ENCODE assay signal across 7 mouse cellular contexts in the genomic region with DNA sequence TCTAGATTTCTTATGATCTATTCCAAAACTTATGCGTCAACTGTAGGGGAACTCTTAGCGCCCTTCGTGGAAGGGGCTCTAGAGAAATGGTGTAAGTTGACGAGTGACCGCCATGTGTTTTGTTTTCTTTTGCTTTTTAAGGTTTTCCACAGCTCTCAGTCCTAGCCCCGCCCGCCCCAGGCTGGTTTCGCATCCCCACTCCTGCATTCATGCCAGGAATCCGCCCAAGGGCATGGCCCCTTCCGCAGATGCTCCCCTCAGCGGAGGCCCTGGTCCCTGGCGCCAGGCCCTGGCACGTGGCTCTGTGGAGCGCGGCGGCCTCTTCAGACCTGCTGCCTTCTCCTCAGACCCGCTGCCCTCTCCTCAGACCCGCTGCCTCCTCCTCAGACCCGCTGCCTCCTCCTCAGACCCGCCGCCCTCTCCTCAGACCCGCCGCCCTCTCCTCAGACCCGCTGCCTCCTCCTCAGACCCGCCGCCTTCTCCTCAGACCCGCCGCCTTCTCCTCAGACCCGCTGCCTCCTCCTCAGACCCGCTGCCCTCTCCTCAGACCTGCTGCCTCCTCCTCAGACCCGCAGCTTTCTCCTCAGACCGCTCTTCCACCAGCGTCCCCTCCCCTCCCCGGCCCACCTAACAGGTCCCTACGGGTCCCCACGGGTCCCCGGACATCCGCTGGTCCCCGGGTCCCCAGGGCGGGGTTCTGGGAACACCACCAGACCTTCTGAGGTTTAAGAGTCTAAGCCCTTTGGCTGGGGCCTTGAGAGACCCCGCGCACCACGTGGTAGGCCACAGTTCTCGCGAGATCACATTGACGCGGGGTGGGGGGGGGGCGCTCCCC. TPM values are rescaled to one million over a fixed set of nuclear protein-coding genes. Genes with fewer than 3 reads are reported as not detected.
DNase-seq lines count a peak whose midpoint lies in the region; ATAC-seq lines count a peak whose summit lies in the region.

No protein-coding gene starts in this region.

- H3K27ac ChIP-seq in forebrain, embryonic 13.5 days: no peak overlapping the region
- H3K27ac ChIP-seq in intestine, embryonic 16.5 days (ENCODE audit: low read length): no peak overlapping the region
- no peak overlapping the region for H3K27ac ChIP-seq in neural tube, embryonic 14.5 days (ENCODE audit: low read depth, low read length)

- 20% methylated on average over 44 of the region's 48 CpGs for WGBS in forebrain, embryonic 13.5 days
- 15% methylated on average over 48 of the region's 48 CpGs for WGBS in intestine, embryonic 16.5 days
- WGBS in neural tube, embryonic 14.5 days: 24% methylated on average over 39 of the region's 48 CpGs

- H3K27me3 ChIP-seq in forebrain, embryonic 13.5 days: peaks cover 15% of the 10 kb centered on the region
- peaks cover 9% of the 10 kb centered on the region for H3K27me3 ChIP-seq in intestine, embryonic 16.5 days (replicated peaks; ENCODE audit: control insufficient read depth, insufficient read depth, low read length)
- no peaks in the 10 kb centered on the region for H3K27me3 ChIP-seq in neural tube, embryonic 14.5 days (ENCODE audit: control insufficient read depth, insufficient read depth, low read length)

- H3K4me3 ChIP-seq in forebrain, embryonic 13.5 days: peak overlapping the region; percentile 29
- H3K4me3 ChIP-seq in intestine, embryonic 16.5 days (ENCODE audit: low read length): peak overlapping the region; percentile 34
- peak overlapping the region; percentile 25 for H3K4me3 ChIP-seq in neural tube, embryonic 14.5 days (ENCODE audit: low read depth, low read length)

- peak overlapping the region; percentile 59 for H3K4me2 ChIP-seq in forebrain, embryonic 13.5 days
- peak overlapping the region; percentile 55 for H3K4me2 ChIP-seq in intestine, embryonic 16.5 days (ENCODE audit: low read depth, low read length)
- H3K4me2 ChIP-seq in neural tube, embryonic 14.5 days (ENCODE audit: low read depth, low read length): peak overlapping the region; percentile 49

- ATAC-seq in forebrain, embryonic 13.5 days: no peak
- no peak for ATAC-seq in intestine, embryonic 16.5 days
- peak; percentile 58; the same call in 1 of the 2 replicates for ATAC-seq in neural tube, embryonic 14.5 days (ENCODE audit: low read depth)
- no peak for ATAC-seq in inflammation-experienced regulatory T-cells, adult 6 months

- peak overlapping the region; percentile 43 for H3K9ac ChIP-seq in forebrain, embryonic 13.5 days
- H3K9ac ChIP-seq in intestine, embryonic 16.5 days (ENCODE audit: low read depth, low read length): peak overlapping the region; percentile 56
- H3K9ac ChIP-seq in neural tube, embryonic 14.5 days (replicated peaks; ENCODE audit: low read depth, low read length): peak overlapping the region; percentile 43

- no peaks in the 10 kb centered on the region; the same call in 1 of the 2 replicates for H3K9me3 ChIP-seq in forebrain, embryonic 13.5 days (replicated peaks)
- H3K9me3 ChIP-seq in intestine, embryonic 16.5 days (ENCODE audit: control insufficient read depth, low read length): no peaks in the 10 kb centered on the region
- no peaks in the 10 kb centered on the region for H3K9me3 ChIP-seq in neural tube, embryonic 14.5 days (ENCODE audit: control insufficient read depth, low read length)

- H3K4me1 ChIP-seq in forebrain, embryonic 13.5 days: 0 out of 2 replicates have a peak, but pooled peaks cover 6% of the 10 kb centered on the region
- no peaks in the 10 kb centered on the region for H3K4me1 ChIP-seq in intestine, embryonic 16.5 days (ENCODE audit: control insufficient read depth, insufficient read depth, low read length)
- H3K4me1 ChIP-seq in neural tube, embryonic 14.5 days (ENCODE audit: control insufficient read depth, insufficient read depth, low read length): no peaks in the 10 kb centered on the region

- no peaks in the 10 kb centered on the region for H3K36me3 ChIP-seq in forebrain, embryonic 13.5 days (ENCODE audit: poor library complexity, severe bottlenecking)
- no peaks in the 10 kb centered on the region for H3K36me3 ChIP-seq in intestine, embryonic 16.5 days (ENCODE audit: control insufficient read depth, insufficient read depth, low read length)
- no peaks in the 10 kb centered on the region for H3K36me3 ChIP-seq in neural tube, embryonic 14.5 days (ENCODE audit: control insufficient read depth, insufficient read depth, low read length)

- DNase-seq in ovary, postnatal 36 days (ENCODE audit: low spot score): peak; percentile 26
- DNase-seq in ovary, postnatal 14 days (ENCODE audit: low spot score): no peak
- no peak for DNase-seq in cerebellum, adult 18-20 months

RNA-seq across cellular contexts. Expression of a gene that starts 22.3 kb away (rescaled TPM):
- polyA plus RNA-seq in forebrain, embryonic 13.5 days (2015; fragmentation: Nextera tagmentation; extraction: Ambion mirVana): 1.3 and 2.9 TPM in 2 replicates
- polyA plus RNA-seq in intestine, embryonic 16.5 days (2015; fragmentation: Nextera tagmentation; extraction: Ambion mirVana): not detected in 2 replicates
- not detected in 2 replicates for polyA plus RNA-seq in neural tube, embryonic 14.5 days (2014; fragmentation: Nextera tagmentation; extraction: Ambion mirVana)
- not detected for polyA plus RNA-seq in inflammation-experienced regulatory T-cells, adult 6 months (2017; shearing (Covaris generic))

RNA-seq across cellular contexts. Expression of a gene that starts 23.2 kb away (rescaled TPM):
- polyA plus RNA-seq in forebrain, embryonic 13.5 days (2015; fragmentation: Nextera tagmentation; extraction: Ambion mirVana): 1.8 and 2.1 TPM in 2 replicates
- polyA plus RNA-seq in intestine, embryonic 16.5 days (2015; fragmentation: Nextera tagmentation; extraction: Ambion mirVana): 0.81 and 1.1 TPM in 2 replicates
- 5.3 and 7.1 TPM in 2 replicates for polyA plus RNA-seq in neural tube, embryonic 14.5 days (2014; fragmentation: Nextera tagmentation; extraction: Ambion mirVana)
- not detected for polyA plus RNA-seq in inflammation-experienced regulatory T-cells, adult 6 months (2017; shearing (Covaris generic))
